Mouse (Mus musculus): ENCODE measurements around the gene Pim2.
"Not testable (repeated sequence)": the region's sequence is repeated elsewhere in the genome, so short reads cannot be mapped to it uniquely, and the experiment has no call there.

GRCm38 (mm10) chrX:7917960-7918359 is 39.9 kb downstream of the Pim2 start:
- not testable (repeated sequence) for TF ChIP-seq POLR2A (IDR thresholded peaks at IDR 0.05; ENCODE audit: borderline replicate concordance, control insufficient read depth, low read depth, low read length); CTCF (IDR thresholded peaks at IDR 0.05; ENCODE audit: control insufficient read depth, insufficient read depth, low read length)

All from bone marrow, adult 2 months (tissue).